Mouse (Mus musculus): ENCODE measurements around the gene Ccdc80.

Ccdc80 gene

DNA sequence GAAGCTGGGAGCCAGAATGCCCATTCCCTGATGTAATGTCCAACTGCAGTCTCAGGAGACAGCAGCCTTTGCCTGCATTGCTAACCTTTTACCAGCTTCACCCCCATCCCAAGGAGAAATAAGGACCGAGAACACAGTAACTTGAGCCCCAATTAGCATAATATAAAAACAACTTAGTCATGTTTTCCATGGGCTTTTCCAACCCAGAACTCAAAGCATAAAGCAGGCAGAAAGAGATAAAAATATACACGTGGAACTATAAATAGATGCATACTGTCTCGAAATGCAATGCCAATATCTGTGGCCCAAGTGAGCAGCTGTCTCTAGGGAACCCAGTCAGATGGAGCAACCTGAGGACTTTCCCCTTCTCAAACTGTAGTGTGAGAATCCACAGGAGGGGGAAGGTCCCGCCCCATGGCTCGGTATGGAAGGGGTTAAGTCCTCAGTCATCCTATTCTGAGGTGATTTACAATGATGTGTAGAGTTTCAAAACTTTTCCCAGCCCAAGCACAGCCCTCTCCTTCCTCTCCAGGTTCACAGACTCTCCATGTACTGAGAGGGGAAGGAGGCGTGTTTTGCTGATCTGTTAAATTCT is at the start of gene Ccdc80:
TSS of gene Ccdc80 (plus strand) at position 266 of the 595 bp plus-strand sequence.
- DNase-seq = no peak

DNA sequence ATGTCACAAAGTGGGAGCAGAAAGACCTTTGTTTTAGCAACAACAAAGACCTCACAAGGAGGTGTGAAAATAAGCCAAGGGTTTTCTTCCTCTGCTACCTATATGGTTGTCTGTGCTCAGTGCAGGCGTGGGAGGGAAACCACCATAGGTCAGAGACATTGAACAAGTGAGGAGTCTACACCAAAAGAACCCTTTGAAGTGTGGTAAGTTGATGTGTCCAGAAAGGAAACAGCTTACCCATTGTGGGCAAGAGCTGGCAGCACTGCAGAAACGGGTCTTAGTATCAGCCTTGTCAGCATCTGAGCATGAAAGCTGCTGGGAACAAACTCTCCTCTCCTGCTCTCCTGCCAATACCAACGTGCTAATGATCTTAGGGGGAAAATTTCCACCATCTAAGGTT is 48.4 kb upstream of the Ccdc80 start:
- no peak for DNase-seq

- no peak for DNase-seq
These were observed 36.0 kb upstream of the Ccdc80 start for GRCm38 (mm10) chr16:45057222-45057621.

DNA sequence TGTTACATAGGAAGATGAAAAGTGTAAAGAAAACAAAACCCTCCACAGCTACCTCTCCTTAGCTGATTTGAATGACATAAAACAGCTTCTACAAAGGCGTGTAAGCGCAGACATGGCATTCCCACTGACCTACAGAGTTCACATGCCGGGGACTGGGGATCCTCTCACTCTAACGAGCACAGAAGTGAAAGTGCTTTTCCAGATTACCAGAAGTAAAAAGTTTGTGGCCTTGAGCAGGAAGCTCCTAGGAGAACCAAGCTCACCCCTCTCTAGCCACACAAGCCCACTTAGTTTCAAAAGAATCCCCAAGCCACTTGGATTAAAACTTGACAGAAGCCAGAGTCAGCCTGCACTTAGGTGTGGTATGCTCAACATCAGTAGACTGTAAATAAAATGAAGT is 35.3 kb upstream of the Ccdc80 start:
- DNase-seq = no peak

DNA sequence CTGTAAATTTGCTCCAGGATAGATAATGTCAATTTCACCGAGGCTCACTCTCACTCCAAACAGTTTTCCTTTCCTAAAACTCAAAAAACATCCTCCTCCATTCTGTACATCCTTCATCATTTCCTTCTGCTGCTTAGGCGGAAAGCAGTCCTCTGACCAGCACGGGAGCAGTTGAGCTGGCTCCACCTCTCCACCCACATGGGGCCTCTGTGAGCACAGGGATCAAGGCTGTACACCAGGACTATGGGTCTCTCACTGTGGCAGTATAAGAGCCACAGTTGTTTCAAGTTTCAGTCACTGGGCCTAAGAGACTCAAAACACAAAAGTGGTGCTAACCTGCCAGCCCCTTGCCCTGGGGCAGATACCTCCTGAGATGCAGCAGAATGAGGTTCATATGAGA is 32.1 kb upstream of the Ccdc80 start:
- DNase-seq = no peak

DNA sequence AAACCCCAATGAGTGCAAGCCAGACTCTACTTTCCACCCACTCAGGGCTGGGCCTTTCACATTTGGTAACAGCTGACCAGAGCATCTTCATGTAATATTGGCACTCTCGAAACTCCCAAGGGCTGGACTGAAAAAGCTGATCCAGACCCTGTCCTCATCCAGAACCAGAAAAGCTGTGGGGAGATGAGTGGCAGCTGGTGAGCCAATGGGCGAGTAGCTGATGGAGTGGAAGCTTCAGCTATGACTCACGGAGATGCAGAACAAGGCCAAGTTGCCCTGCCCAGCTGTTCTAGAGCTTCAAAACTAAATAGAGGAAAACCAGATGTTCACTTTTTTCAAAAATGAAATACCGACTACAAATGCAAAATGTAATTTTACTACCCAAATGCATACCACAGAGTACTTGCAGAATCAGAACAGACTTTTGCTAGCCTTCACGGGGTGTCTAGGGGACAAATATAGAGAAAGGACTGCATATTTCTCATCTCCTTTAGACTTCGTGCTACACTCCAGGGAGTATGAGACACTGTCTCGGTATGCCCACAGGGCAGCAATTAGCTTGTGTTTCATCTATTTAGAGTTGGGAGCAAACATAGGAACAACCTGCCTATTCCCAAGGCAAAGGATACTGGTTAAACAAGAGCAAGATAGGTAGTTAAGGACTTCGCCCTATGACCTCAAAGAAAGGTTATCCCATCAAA is 22.7 kb upstream of the Ccdc80 start:
- DNase-seq = no peak

- DNase-seq = no peak
These were observed 21.8 kb upstream of the Ccdc80 start for GRCm38 (mm10) chr16:45071424-45071823.

- no peak for DNase-seq
These were observed 15.6 kb upstream of the Ccdc80 start for GRCm38 (mm10) chr16:45077517-45078080.

DNA sequence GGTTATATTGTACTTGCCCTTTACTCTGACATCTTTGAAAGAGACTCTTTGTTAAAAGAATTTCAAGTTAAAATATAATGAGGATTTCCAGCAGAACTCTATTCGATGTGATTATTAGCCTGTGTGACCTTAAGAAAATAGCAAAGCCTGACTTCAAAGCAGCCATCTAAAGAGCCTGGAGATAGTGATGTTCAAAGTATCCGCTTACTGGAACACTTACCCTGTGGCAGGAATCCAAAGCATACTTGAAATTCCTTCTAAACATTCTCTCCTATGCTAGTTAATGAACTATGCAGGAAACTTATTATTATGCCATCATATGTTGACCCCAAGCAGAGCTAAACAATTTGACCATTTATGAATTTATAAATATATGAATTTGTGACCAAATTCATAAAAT is 13.9 kb upstream of the Ccdc80 start:
- DNase-seq = no peak

- DNase-seq = no peak
These were observed 4.4 kb upstream of the Ccdc80 start for GRCm38 (mm10) chr16:45088842-45089241.

DNA sequence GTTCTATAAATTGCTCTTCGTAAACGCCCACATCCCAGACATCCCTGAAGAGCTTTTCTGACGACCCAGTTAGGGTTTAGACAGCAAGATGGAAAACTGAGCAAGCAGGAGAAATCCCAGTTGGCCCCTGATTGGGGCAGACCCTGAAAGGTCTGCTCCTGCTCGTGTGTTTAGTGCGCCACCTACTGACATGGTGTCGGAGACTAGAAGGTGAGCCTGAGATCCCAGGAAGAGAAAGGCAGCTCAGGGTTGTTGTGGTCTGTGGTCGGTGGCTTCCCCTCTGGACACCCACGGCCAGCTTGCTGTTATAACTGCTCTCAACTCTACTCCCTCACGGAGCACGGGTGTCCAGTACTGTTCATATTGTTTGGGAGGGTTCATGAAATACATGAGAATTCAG is 3.2 kb upstream of the Ccdc80 start:
- peak; percentile 72 for DNase-seq

DNA sequence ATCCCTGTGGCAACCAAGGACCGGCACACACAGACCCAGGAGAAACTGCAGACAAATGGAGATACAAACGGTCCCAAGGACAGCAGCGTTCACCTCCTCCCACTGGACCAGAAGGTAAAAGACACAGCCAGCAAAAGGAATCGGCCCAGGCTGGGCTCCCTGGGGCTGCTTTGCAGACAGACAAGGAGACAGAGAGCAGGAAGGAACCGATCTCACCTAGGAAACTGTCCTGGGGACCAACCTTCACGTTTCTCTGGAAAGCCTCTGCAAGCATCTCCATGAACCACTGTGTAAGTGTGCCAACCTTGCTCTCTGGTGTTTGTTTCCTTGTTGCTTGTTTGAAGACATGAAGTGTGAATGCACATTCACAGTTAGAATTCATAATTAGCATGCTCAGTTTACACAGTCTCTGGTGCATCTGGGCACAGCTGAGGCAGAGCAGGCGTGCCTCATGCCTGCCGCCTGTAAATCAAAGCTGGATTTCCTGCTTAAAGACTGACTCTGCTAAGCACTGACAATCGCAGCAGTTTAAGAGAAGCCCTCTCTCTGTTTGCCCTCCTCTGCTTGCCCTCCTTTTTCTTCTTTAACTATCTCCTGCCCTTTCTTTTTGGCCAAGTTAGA is 1.0 kb downstream of the Ccdc80 start:
- no peak for DNase-seq

- no peak for DNase-seq
These were observed 1.8 kb downstream of the Ccdc80 start for GRCm38 (mm10) chr16:45095030-45095429.

GRCm38 (mm10) chr16:45095561-45096482 is 2.6 kb downstream of the Ccdc80 start:
- no peak for DNase-seq

GRCm38 (mm10) chr16:45097467-45097866 is 4.3 kb downstream of the Ccdc80 start:
- no peak for DNase-seq

- DNase-seq = no peak
These were observed 5.1 kb downstream of the Ccdc80 start for GRCm38 (mm10) chr16:45098186-45098885.

- no peak for DNase-seq
These were observed 5.6 kb downstream of the Ccdc80 start for GRCm38 (mm10) chr16:45098886-45099210.

DNA sequence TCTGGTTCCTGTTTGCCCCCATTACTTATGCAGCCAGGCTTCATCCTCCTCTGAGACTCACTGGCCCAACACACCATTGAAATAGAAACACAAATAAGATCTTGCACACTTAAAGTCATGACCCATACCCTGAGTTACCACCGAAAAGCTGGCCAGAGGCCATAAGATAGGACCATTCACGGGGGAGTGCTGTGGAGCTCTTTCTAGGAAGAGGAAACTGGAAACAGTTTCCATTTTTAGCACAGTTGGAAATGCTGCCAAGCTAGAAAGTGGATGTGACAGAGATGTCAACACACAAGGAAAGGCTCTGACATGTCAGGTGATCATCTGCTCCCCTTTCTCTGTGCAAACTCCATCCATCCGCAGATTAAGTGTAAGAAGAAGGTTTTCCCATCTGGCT is 7.7 kb downstream of the Ccdc80 start:
- no peak for DNase-seq

DNA sequence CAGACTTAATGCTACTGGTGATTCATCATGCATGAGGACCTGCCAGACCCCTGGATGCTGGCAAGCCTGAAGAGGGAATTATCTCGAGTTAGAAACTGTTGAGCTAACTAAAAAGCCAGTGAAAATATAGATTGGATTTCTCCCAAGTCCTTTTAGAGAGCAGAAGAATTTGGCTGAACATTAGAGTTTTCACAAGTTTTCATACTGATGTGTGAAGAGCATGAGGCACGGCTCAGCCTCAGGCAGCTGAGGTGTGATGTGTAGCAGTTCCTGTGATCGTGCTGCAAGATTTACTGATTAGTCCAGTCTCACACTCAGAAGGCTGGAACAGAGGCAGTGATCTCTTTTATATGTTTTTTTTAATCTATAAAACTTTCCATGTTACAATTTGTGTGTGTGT is 11.8 kb downstream of the Ccdc80 start:
- DNase-seq = no peak

DNA sequence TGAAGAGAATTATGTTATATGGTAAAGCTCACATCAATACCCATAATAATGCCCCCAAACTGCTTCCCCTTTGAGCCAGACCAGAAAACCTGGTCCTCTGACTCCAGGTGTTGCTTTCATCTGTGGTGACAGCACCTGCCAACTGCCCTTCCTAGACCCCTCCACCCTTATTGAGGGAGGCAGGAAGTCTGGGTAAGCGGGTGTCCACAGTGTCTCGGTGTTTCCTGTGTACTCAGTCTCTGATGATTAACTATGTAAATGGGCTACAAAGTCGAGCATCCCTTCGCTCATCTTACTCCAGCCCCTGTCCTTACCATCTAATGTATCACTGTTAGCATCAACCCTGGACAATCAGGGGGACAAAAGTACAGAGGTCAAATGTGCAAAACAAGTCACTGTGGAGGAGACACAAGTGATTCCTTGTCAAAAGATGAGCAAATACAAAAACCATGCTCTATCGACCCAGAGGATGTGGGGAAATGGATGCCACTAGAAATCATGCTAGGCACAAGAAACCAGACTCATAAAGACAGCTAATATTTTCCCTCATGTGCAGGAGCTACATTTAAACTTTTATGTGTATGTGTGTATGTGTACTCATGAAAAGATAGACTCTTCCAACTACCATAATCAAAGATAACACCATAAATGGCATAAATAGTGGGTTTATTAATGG is 15.1 kb downstream of the Ccdc80 start:
- DNase-seq = no peak

GRCm38 (mm10) chr16:45110498-45110897 is 17.3 kb downstream of the Ccdc80 start:
- no peak for DNase-seq

- no peak for DNase-seq
These were observed 24.0 kb downstream of the Ccdc80 start for GRCm38 (mm10) chr16:45117200-45117599.
